Mouse (Mus musculus) adrenal gland, postnatal 36 days (tissue): ENCODE measurements around the gene Cfap65. TPM values are rescaled to one million over a fixed set of nuclear protein-coding genes. Genes with fewer than 3 reads are reported as not detected.

Source experiments
- DNase-seq, 2 experiments: peaks; one replicate each; pipeline ENCODE4 v3.0.0; 2021; ENCODE audit warnings: mixed read lengths in 1 of 2
- total RNA-seq, 2 experiments: library from RNA; stranded (reverse); gene quantifications; 2 replicates each; pipeline ENCODE4 v1.2.3; 2021

Gene Cfap65
- total RNA-seq, 2 experiments from 2014 or later: not detected

DNA sequence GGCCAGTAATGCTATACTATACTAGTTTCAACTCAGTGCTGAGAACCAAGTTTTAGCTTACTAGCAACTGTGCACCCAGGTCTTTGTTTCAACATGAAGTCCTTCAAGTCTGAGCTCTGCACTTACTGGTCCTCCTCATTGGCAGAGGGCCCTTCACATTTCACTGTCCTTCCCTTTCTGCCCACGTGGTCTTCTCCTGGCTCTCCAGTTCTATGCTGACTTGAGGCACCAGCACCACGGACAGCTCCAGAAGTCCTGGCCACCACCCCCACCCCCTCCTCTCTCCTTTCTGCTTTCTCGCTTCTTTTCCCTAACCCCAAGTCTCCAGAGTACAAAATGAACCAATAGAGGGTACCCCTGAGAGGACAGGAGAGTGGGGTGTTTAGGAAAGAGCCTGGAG lies 4.4 kb upstream of the Cfap65 start:
- DNase-seq: peak in 1 of 2 experiments; percentile 45

DNA sequence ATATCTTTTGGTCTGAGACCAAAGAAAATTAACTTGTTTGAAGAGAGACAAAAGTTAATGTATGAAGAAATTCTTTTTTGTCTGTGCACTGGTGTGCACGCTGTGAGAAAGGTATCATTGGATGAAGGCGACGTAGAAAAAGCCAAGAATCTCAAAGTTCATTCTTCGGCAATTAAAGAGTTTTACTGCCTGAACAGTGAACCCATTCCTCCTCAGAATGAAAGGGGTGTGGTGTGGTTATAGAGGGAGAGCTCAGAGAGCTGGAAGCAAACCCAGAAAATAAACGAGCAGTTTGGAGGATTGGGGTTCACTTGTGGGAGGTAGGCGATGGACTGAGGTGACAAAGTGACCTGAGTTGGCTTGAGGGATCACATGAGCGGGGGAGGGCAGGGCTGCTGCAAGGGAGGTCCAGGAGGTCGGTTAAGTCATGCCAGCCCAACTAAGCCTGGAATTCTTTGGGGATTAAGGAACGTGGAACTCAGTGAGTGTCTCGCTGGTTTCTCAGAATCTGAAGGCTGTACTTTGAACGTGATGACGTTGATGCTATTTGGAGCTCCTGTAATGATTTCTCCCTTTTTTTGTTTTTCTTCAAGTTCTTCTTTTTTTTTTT lies 927 bp upstream of the Cfap65 start:
- no peak for DNase-seq

DNA sequence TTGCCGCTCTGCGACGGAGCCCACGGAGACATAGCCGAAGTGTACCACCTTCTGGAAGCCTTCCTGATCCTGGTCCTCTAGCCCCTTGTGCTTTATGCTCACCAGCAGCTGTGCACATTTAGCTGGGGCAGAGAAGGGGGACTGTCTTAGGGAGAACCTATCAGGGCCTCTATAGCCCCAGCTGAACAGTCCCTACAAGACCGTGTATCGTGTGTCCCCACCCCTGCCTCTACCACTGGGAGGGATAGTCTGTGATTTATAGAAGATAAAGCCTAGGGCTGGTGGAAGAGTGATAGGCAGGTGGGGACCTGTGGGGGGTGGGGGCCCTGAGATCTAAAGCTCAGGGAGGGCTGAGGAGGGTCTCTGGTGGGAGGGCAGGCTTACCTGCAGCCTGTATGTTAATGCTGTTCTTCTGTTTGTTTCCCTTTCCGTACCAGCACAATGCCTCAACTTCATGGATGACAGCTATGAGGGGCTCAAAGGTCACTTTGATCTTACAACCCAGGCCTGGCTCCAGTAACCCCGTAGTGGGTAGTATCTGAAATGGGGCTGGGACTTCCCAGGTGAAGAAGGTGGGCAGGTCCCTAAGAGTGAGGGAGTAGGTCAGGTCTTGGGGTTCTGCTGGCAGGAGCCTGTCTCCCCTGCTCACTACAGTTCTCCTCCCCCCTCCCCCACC lies 7.6 kb downstream of the Cfap65 start:
- no peak for DNase-seq

DNA sequence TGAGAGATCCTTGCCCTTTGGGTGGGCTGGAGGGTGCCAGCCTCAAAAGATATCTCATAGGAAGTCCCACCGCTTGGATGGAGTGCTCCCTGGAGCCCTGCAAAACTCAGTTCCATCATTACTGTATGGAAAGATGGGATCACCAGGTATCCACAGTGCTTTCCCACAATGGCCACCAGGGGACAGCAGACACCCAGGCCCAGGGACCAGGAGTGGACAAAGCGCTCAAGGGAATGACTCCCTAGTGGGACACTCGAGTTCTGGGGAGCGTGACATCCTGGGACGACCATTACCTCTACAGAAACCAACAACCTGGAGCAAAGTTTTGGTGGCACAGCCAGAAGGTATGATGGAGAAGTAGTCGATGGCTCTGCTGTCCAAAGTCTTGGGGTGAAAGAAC lies 8.7 kb downstream of the Cfap65 start:
- DNase-seq: peak; percentile 61 to 67

DNA sequence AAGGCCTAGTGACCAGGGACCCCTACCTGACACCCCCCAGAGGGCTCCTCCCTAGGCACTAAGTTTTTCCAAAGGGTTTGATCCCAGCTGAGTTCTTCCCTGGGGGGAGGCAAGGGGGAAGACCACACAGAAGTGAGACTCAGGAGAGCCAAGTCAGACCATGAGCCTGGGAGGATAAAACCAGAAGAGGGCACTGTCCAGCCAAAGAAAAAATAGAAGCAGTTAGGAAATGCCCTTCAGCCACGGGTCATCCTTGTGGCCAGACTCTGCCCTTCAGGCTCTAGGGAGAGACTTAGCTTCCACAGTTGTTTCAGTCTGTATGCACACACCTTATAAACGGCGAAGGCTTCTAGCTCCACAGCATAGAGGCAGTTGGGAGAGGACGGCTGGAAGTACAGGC lies 10.9 kb downstream of the Cfap65 start:
- DNase-seq: no peak

DNA sequence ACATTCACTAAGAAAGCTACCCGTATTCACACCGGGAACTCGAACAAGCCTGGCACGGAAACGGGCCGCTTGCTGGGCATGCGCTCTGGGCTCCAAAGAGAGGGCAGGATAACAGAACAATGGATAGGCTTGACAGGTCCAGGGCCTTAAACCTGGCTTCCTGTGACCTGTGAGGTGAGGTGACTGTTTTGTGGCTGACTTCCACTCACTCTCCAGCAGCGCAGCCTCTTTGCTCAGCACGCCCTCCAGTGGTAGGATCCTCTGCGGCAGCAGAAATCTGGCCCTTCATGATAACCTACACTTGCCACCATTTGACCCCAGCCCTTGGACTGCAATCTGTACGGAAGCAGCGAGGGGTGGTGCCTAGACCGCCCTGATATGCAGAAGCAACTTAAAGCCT lies 19.7 kb downstream of the Cfap65 start:
- DNase-seq: no peak

DNA sequence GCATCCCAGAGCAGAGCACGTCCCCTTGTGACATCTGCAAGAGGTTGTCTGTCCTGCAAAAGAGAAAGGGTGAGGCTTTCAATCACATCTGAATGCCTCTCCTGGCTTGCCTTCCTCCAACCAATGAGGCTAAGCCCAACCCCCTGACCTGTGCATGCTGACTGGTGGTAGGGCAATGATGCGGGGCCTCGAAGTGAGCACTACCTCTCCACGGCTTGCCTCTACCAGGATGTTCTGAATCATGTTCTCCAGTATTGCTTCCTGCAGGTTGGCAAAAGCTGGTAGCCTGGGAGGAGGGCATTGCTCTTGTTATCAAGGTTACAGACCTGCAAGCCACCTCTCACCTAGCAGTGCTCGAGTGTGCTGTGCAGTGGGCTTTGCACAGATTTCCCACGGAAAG lies 33.2 kb downstream of the Cfap65 start:
- DNase-seq: no peak

DNA sequence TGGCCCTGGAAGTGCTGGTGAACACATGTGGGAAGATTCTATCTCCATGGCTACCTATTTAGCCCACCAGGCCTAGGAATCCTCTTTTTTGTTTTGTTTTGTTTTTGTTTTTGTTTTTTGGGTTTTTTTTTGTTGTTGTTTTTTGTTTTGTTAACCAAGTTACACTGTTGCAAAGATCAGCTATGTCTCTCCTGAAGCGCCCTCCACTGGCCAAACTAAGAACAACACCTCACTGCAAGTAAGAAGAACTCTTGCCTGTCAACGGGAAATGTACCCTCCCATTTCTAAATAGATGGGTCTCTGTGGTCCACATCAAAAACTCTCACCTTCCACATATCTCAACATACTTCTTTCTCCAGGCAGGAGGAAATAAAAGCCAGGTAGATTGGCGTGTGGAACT lies 33.7 kb downstream of the Cfap65 start:
- peak; percentile 67 to 72 for DNase-seq

DNA sequence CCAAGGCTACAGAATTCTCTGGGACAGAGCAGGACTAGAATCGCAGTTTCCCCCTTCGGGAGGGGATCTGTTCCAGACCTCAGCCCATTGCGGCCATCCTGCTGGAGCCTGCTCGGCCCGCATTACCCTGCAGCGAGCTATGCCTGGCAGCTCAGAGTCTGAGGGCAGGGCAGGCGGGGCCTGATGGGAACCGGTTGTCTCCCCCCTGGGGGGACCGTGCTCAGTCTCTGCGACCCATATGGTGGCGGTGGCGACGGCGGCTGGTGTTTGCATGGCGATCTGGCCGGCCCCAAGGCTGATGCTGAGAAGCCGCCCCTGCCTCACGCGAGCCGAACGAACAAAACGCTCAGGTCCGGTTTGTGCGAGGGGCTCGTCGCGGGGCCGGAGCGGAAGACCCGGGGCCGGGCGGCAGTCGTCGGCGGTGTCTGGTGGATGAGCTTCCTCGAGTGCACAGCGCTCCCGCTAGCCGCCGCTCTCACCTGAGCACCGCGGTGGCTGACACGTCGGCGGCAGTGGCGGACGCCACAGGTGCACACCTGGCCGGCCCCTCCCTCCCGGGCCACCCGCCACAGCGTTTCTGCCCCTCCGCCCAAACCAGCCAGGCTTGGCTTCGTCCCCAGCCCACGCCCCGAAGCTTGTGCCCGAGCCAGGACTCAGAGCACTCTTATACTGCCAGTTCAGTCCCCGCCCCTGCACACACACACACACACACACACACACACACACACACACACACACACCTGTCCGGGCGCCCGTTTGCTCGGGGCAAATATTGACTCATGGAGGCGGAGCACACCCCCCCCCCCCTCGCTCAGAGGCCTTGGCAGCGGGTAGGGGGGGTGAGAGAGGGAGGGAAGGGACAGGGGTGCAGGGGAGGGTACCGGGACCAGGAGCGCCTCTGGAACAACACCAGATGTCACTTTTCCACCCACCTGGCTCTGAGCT lies 34.8 kb downstream of the Cfap65 start:
- DNase-seq: peak; percentile 34 to 50

DNA sequence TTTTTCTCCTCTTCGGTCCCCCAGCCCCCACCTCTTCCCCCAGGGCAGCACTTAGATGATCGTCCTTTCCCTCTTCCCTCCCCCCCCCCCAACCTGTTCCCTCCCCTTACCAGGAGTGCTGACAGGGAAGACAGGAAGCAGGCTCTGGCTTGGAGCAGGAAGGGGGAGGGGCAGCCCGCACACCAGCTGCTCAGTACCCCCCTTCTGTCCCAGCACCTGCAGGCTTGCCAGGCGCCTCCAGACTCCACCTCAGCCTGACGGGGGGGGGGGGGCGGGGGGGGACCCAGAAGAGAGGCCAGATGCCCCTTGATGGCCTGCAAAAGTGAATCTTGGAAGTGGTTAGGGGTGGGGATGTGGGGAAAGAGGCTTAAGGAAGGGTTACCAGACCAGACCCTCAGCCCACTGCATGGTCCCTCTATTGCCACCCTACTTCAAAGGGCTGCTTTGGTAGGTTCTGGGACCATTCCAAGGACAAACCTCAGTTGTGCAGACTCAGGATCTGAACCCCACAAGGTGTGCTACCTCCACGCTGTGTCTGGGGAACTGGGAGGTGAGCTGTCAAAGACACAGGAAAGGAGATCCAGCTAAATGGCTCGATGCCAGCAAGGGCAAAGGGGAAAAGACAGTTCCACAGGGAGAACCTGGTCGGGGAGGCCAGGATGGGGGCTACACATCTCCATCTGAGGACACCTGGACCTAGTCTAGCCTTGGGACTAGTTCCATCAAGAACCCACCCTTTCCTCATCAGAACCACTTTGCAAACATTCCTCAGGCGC lies 36.6 kb downstream of the Cfap65 start:
- no peak for DNase-seq

DNA sequence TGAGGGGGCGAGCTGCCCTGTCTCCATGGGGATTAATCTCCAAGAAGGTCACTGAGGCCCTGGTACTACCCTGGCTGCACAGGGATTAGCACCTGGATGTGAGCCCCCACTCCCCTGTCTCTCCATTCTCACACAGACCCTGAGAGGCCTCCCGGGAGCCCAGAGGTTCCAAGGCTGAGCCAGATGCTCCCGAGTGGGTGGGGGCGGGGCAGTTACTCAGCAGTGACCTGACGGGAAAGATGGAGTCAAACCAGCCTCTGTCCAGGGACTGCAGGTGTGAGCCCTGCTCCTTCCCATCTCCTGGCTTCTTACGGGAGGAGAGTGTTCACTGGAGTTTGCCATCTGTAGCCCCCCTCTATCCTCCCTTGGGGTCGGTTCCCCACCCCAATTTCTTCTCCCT lies 37.4 kb downstream of the Cfap65 start:
- DNase-seq: no peak

DNA sequence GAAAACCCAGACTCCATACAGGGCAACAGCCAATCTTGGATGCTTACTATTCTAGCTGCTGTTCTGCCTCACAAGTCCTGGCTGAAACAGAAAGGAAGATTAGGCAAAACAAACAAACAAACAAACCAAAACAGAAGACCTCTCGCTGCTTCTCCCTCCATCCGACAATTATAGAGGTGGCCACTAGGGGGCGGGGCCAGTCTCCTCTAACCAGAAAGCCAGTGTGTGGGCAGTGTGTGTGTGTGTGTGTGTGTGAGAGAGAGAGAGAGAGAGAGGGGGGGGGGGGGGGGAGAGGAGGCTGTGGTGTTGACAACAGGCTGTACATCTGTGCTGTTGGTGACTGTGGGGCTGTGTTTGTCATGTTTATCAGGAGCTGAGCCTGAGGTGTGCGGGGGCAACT lies 40.4 kb downstream of the Cfap65 start:
- DNase-seq: peak; percentile 66 to 76

DNA sequence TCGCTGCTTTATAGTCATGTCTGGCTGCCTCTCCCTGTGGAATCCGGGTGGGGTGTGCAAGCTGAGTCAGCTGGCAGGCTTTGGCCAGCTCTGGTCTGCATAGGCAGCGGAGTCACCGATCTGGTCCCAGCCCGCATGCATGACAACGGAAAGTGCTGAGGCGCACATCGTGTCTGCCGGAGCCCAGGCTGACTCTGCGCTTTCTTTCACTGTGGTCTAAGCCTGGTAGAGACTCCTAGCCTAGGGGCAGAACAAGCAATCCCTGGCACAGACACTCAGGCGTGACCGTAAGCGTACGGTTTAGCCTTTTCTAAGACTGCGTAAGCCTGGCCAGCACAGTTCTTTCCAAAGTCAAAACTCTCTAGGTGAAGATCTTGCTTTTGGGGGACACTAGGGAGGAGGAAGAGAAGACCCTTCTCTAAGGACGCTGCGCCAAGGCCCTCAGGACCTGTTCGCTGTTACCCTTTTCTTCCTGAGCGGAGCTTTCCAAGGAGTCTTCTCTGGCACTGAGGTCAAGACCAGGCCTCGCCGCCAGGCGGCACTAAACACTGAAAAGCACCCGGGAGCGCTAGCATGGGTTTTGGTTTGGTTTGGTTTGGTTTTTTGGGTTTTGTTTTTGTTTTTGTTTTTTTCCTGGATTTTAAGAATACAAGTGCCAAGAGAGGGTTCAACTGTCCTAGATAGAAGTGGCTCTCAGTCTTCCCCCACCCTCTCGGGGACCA lies 42.1 kb downstream of the Cfap65 start, which contains the start of gene Cryba2:
TSS of gene Cryba2 (minus strand) at position 10 of the 722 bp plus-strand sequence.
- DNase-seq: peak; percentile 56 to 70

DNA sequence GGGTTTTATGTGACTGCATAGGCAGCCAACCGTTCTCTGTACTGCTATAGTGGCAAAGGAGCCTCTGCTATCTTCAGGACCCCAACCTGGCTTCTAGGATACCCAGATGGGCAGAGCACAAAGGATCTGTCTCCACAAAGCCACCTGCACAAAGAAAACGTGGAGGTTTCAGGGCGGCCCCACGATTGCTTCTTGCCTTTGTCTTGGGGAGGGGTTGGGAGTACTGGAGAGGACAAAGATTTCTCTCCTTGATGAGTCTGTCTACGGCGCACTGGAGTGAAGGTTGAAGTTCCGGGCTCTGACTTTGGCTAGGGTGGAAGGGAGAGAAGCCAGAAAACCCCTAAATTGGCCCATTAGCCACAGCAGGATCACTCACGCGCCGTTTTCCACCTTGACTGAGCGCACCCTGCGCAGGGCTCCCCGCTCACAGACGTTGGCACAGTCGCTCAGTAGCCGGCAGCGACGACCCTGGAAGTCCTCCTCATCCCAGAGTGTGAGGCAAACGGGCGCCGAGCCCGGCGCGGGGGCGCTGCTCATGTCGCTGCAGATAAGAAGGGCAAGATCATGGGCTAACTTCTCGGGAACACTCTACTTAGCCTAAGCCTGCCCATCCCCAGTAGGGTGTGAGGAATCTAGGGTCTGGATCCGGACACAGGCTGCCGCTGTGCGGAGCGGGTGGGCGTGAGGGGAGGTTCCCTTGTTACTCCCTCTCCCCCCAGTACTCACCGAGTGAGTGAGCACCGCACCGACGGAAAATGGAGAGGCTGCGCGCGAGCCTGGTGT lies 42.9 kb downstream of the Cfap65 start:
- DNase-seq: no peak

DNA sequence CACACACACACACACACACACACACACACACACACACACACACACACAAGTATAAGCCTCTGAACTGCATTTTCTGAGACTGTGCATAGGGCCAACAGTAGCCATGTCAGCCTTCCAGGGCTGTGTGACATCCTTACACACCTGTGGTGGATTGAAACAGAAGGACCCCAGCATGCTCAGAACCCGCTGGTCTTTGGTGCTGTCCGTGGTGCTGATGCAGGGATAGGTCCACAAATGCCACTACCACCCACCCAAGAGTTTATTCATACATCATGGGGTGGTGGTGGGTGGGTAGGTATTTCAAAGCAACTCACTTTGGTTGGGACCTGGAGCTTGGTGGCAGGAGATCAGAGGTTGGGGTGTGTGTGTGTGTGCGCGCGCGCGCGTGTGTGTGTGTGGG lies 43.9 kb downstream of the Cfap65 start:
- DNase-seq: peak; percentile 33 to 63

DNA sequence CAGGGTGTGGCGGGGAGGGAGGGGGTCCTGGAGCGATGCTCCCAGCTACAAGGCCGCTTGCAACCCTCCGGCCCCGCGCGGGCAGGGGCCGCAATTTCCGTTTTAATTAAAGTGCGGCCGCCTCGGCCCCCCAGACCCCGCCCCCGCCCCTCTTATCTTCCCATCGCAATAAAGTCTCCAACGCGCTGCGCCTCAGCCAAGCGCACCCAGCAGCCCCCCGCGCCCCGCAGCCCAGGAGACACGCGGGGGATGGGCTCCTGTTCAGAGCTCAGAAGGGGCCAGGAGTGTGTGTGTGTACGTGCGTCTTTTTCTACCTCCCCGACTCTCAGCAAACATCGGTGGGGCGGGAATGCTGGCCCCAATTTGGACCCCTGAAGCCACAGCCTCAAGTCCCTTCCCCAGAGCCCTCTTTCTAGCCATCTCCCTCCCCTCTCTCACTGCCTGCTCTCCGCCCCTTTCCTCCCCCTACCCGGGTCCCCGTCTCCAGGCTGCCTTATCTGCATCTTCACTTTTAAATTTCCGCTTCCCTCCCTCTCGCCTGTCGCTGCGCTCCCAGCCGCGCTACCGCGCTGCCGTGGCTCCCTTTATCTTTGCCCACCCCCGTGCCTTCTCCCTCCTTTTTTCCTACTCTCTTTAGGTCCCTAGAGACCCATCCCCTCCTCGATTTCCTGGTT lies 49.9 kb downstream of the Cfap65 start, which contains the start of gene Fev:
TSS of gene Fev (minus strand) at position 51 of the 674 bp plus-strand sequence.
- no peak for DNase-seq

DNA sequence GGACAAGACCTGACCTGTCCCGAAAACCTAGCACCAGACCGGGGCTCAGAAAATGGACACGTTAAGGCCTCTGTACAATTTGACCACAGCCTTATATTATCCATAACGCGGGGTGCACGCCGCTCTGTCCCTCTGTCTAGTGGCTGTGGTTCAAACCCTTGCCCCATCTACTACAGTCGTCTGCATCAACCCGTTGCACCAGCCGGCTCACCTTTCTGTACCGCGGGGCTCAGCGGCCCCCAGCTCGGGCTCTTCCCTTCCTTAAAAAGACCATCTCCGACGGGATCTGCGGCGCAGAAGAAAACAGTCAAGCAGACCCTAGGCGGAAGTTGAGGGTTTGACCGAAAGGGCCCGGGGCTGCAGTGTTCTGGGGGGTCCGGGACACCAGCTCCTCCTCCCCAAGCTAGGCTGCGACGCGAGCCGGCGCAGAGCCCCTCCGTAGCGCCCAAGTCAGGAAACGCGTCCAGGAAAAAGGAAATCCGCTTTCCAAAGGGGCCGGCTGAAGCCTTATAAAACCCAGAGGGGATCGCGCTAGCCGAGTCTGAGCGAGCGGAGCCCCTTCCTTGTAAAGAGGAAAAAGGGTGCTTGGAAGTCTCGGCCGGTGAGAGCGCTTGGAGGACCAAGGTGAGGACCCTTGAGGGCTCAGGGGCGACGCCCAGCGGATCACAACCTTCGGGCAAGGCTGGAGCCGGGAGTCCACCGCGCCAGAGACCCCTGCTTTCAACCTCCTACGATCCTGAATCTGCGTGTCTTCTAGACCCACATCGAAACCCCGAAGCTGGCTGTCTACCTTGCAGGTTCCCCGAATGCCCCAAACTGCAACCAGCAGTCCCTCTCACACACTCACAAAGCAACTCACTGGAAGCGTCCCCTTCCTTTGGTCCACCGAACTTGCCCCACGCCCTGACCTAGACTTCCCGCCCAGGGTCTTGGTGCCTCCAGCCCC lies 50.9 kb downstream of the Cfap65 start:
- no peak for DNase-seq

DNA sequence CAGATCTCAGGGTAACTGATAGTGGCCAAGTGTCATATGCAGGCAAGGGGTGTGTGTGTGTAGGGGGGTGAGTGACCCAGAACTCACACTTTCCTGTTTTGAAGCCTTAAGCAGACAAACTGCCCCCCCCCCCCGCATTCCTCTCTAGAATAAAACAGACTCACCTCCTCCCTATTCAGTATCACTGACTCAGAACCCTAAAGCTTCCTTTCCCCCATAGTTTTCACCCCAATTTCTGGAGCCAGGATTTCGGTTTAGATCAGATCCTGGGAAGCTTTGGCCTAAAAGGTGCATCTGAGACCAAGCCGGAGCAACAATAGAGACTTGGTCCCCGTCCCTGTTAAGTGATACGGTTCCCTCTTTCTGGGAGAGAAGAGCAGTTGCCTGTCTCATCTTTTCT lies 52.0 kb downstream of the Cfap65 start:
- no peak for DNase-seq

DNA sequence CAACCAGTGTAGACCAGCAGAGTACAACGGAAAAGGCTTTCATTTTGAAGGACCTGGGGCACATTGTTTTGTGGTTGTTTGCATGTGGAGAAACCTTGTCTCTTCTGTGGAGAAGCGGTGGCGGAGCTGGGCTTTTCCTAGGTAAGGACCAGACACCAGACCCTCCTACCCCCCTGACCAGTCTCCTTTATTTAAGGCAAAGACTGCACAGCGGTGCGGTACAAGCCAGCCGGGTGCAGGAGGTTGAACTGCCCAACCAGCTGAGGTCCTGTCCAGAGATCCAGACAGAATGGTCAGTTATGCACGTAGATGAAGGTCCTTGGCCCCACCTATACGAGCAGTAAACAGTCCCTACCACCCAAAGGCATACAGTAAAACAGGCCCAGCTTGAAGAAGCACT lies 52.6 kb downstream of the Cfap65 start:
- DNase-seq: no peak
